Mouse (Mus musculus) heart, adult 2 months (tissue): ENCODE results near the gene Igfbp6. TPM values are rescaled to one million over a fixed set of nuclear protein-coding genes. Genes with fewer than 3 reads are reported as not detected.

Experiments
- DNase-seq, 2 experiments: peaks; one replicate each; pipeline ENCODE4 v3.0.0; 2021
- H3K27ac ChIP-seq: fragments of 200-600 bp; 2 replicates; pipeline ENCODE4 v1.8.1; 2022
- H3K27me3 ChIP-seq: fragments of 200-500 bp; 2 replicates; pipeline ENCODE4 v1.6.1; 2012; ENCODE audit warnings: mild to moderate bottlenecking, low read length, inconsistent platforms, mixed read lengths; ENCODE audit not compliant: control insufficient read depth, insufficient read depth
- H3K36me3 ChIP-seq: fragments of 200-500 bp; 2 replicates; pipeline ENCODE4 v1.6.1; 2012; ENCODE audit warnings: low read length, inconsistent platforms; ENCODE audit not compliant: control insufficient read depth, insufficient read depth
- H3K4me1 ChIP-seq: fragments of 200-500 bp; 2 replicates; pipeline ENCODE4 v1.6.1; 2011; ENCODE audit warnings: low read length; ENCODE audit not compliant: control insufficient read depth, insufficient read depth
- H3K4me3 ChIP-seq: fragments of 200-600 bp; 2 replicates; pipeline ENCODE4 v1.8.1; 2022
- H3K79me2 ChIP-seq: fragments of 200-500 bp; replicated peaks from 2 replicates; pipeline ENCODE4 v1.6.1; 2012; ENCODE audit warnings: mild to moderate bottlenecking, inconsistent platforms, low read length, moderate library complexity, mixed read lengths; ENCODE audit not compliant: control insufficient read depth, insufficient read depth
- H3K9ac ChIP-seq: fragments of 200-500 bp; 2 replicates; pipeline ENCODE4 v1.6.1; 2012; ENCODE audit warnings: low read depth, mild to moderate bottlenecking, control low read depth, inconsistent platforms, low read length, mixed read lengths
- CTCF ChIP-seq: fragments of 200-600 bp; IDR thresholded peaks from 2 replicates; pipeline ENCODE4 v1.8.1; 2022; ENCODE audit warnings: antibody characterized with exemption, mild to moderate bottlenecking, moderate library complexity
- EP300 ChIP-seq: fragments of 200-500 bp; IDR thresholded peaks from 2 replicates; pipeline ENCODE4 v1.6.1; 2011; ENCODE audit warnings: low read depth, low read length, control low read depth; ENCODE audit not compliant: insufficient read depth
- POLR2A ChIP-seq: fragments of 200-500 bp; IDR thresholded peaks from 2 replicates; pipeline ENCODE4 v1.6.1; 2011; ENCODE audit warnings: mild to moderate bottlenecking, low read depth, low read length, control low read depth; ENCODE audit not compliant: insufficient read depth
- WGBS: fragments of 180-500 bp; shearing (Covaris S2); methylation state at CpG from one replicate; pipeline ENCODE4 v1.1.7; 2018; 5-methylcytosine and 5-hydroxymethylcytosine counted together
- intact Hi-C: fragments of 180-260 bp; cut with DNase I; formaldehyde crosslinking; loops from one replicate; pipeline ENCODE4 v1.15.1; 2025
- polyA plus RNA-seq: library from polyadenylated mRNA; depleted of rRNA; stranded (reverse); fragments of >200 nt; gene quantifications from 2 replicates; pipeline ENCODE4 v1.2.3, GENCODE M21; 2012
- total RNA-seq, 2 experiments: library from RNA; stranded (reverse); gene quantifications; 2 replicates each; pipeline ENCODE4 v1.2.3; 2021

The Igfbp6 gene
- total and polyA plus RNA-seq, 3 experiments, result 28.9 to 56.1 (median 31.7) TPM

- Histone ChIP-seq H3K4me3 (peak overlapping the region; percentile 85), H3K79me2 (no peaks in the 10 kb centered on the region), H3K36me3 (peaks cover 18% of the 10 kb centered on the region), H3K27ac (peak overlapping the region; percentile 99), H3K9ac (peak overlapping the region; percentile 93), H3K4me1 (peaks cover 27% of the 10 kb centered on the region), H3K27me3 (no peaks in the 10 kb centered on the region)
- WGBS, result 1% methylated on average over 14 of the region's 14 CpGs
- TF ChIP-seq CTCF (no peak), EP300 (peak; percentile 90), POLR2A (peak; percentile 95)
- peak; percentile 79 to 80 for DNase-seq
- intact Hi-C loops, result loop anchor here (2.0 to 10.0 kb wide), 2 partner anchors 143 to 301 kb away; partner anchors contain the start of gene Sp1
These were observed 40.7 kb upstream of the Igfbp6 start for GRCm38 (mm10) chr15:102103371-102103946.

- H3K9ac ChIP-seq, result peak overlapping the region; percentile 93
- intact Hi-C loops, result loop anchor here (2.0 to 10.0 kb wide), 3 partner anchors 33 to 301 kb away; partner anchors contain the start of genes Sp1 and Spryd3
- peaks cover 24% of the 10 kb centered on the region for H3K36me3 ChIP-seq
- TF ChIP-seq EP300 (peak; percentile 100), CTCF (no peak), POLR2A (peak; percentile 81)
- H3K4me1 ChIP-seq, result peaks cover 29% of the 10 kb centered on the region
- peak overlapping the region; percentile 85 for H3K4me3 ChIP-seq
- WGBS, result 3% methylated on average over 12 of the region's 12 CpGs
- peak; percentile 91 to 93 for DNase-seq
- peak overlapping the region; percentile 99 for H3K27ac ChIP-seq
- H3K27me3 ChIP-seq, result no peaks in the 10 kb centered on the region
- H3K79me2 ChIP-seq, result no peaks in the 10 kb centered on the region
These were observed 40.1 kb upstream of the Igfbp6 start for GRCm38 (mm10) chr15:102103947-102104555.

- WGBS, result 5% methylated on average over 5 of the region's 5 CpGs
- H3K27ac ChIP-seq, result peak overlapping the region; percentile 99
- TF ChIP-seq EP300 (peak; percentile 86), POLR2A (peak; percentile 64; the same call in 1 of the 2 replicates), CTCF (no peak)
- peaks cover 25% of the 10 kb centered on the region for H3K36me3 ChIP-seq
- intact Hi-C loops, result loop anchor here (2.0 to 10.0 kb wide), 2 partner anchors 31 to 299 kb away; partner anchors contain the start of genes Sp1 and Spryd3
- peaks cover 27% of the 10 kb centered on the region for H3K4me1 ChIP-seq
- peak overlapping the region; percentile 64 for H3K9ac ChIP-seq
- peak overlapping the region; percentile 85 for H3K4me3 ChIP-seq
- DNase-seq, result peak; percentile 84 to 88
- no peaks in the 10 kb centered on the region for H3K79me2 ChIP-seq
- no peaks in the 10 kb centered on the region for H3K27me3 ChIP-seq
These were observed 38.8 kb upstream of the Igfbp6 start for GRCm38 (mm10) chr15:102105360-102105759.

- intact Hi-C loops, result loop anchor here (2.0 to 10.0 kb wide), 2 partner anchors 31 to 299 kb away; partner anchors contain the start of genes Sp1 and Spryd3
- Histone ChIP-seq H3K4me3 (peak overlapping the region; percentile 85), H3K36me3 (peaks cover 25% of the 10 kb centered on the region), H3K79me2 (no peaks in the 10 kb centered on the region), H3K9ac (peak overlapping the region; percentile 64), H3K27ac (peak overlapping the region; percentile 99), H3K4me1 (peaks cover 27% of the 10 kb centered on the region), H3K27me3 (no peaks in the 10 kb centered on the region)
- DNase-seq, result peak; percentile 67 to 69
- 24% methylated on average over 18 of the region's 18 CpGs for WGBS
- TF ChIP-seq CTCF (peak; percentile 53), EP300 (0 out of 2 replicates have a peak, but pooled peaks have one; percentile 16), POLR2A (no peak)
These were observed 38.1 kb upstream of the Igfbp6 start for GRCm38 (mm10) chr15:102105764-102106730.

- Histone ChIP-seq H3K4me3 (no peak overlapping the region), H3K27me3 (no peaks in the 10 kb centered on the region), H3K4me1 (peaks cover 23% of the 10 kb centered on the region), H3K9ac (no peak overlapping the region), H3K79me2 (no peaks in the 10 kb centered on the region), H3K27ac (peak overlapping the region; percentile 99), H3K36me3 (peaks cover 25% of the 10 kb centered on the region)
- TF ChIP-seq EP300, result no peak
- 0 out of 2 replicates have a peak, but pooled peaks have one; percentile 11 for TF ChIP-seq POLR2A
- peak; percentile 33 to 44 for DNase-seq
- intact Hi-C loops, result loop anchor here (10.0 kb wide), 1 partner anchor 298 kb away; the partner anchor contains the start of gene Sp1
- 55% methylated on average over 38 of the region's 38 CpGs for WGBS
These were observed 37.3 kb upstream of the Igfbp6 start for GRCm38 (mm10) chr15:102106754-102107456.
